Mouse (Mus musculus) liver, embryonic 11.5 days (tissue): Measurements from ENCODE around the gene Sorl1. TPM values are rescaled to one million over a fixed set of nuclear protein-coding genes. Genes with fewer than 3 reads are reported as not detected.

Experiments
- ATAC-seq: fragments of 200-750 bp; cut with Nextera tagmentation; replicated peaks from 2 replicates; pipeline ENCODE4 v1.8.0; 2017; ENCODE audit warnings: moderate number of reproducible peaks, mild to moderate bottlenecking, moderate TSS enrichment, moderate library complexity; ENCODE audit not compliant: low FRiP score
- DNase-seq: peaks from one replicate; pipeline ENCODE4 v3.0.0-alpha.2; 2017; ENCODE audit warnings: low spot score
- H3K27ac ChIP-seq: fragments of 300-500 bp; sonication (generic); 2 replicates; pipeline ENCODE4 v1.5.1; 2014; ENCODE audit warnings: mild to moderate bottlenecking, low read depth, low read length, control low read depth
- H3K27me3 ChIP-seq: fragments of 300-500 bp; sonication (generic); replicated peaks from 2 replicates; pipeline ENCODE4 v1.6.1; 2014; ENCODE audit warnings: low read length, mixed read lengths; ENCODE audit not compliant: control insufficient read depth, insufficient read depth
- H3K36me3 ChIP-seq: fragments of 300-500 bp; sonication (generic); 2 replicates; pipeline ENCODE4 v1.6.1; 2014; ENCODE audit warnings: mild to moderate bottlenecking, low read length, moderate library complexity, mixed read lengths; ENCODE audit not compliant: control insufficient read depth, insufficient read depth
- H3K4me1 ChIP-seq: fragments of 300-500 bp; sonication (generic); replicated peaks from 2 replicates; pipeline ENCODE4 v1.6.1; 2014; ENCODE audit warnings: low read length, mixed read lengths; ENCODE audit not compliant: control insufficient read depth, insufficient read depth
- H3K4me2 ChIP-seq: fragments of 300-500 bp; sonication (generic); 2 replicates; pipeline ENCODE4 v1.6.1; 2014; ENCODE audit warnings: mild to moderate bottlenecking, control low read depth, moderate library complexity
- H3K4me3 ChIP-seq: fragments of 300-500 bp; sonication (generic); 2 replicates; pipeline ENCODE4 v1.5.1; 2014; ENCODE audit warnings: low read depth, low read length, control low read depth
- H3K9ac ChIP-seq: fragments of 300-500 bp; sonication (generic); 2 replicates; pipeline ENCODE4 v1.6.1; 2014; ENCODE audit warnings: low read depth, low read length, control low read depth
- H3K9me3 ChIP-seq: fragments of 300-500 bp; sonication (generic); 2 replicates; pipeline ENCODE4 v1.6.1; 2016; ENCODE audit warnings: low read length, inconsistent platforms, mixed read lengths; ENCODE audit not compliant: control insufficient read depth
- WGBS: fragments of 180-500 bp; shearing (Covaris S2); extraction: QIAGEN DNeasy Blood & Tissue Kit; methylation state at CpG from one replicate; pipeline ENCODE4 v1.1.7; 2014; 5-methylcytosine and 5-hydroxymethylcytosine counted together
- polyA plus RNA-seq: library from polyadenylated mRNA; unstranded; fragments of >200 nt; fragmentation: Nextera tagmentation; extraction: Ambion mirVana; gene quantifications from 2 replicates; pipeline ENCODE4 v1.2.1, GENCODE M21; 2014

Gene Sorl1
- polyA plus RNA-seq, 1 experiment from 2014 or later = 1.8 TPM

GRCm38 (mm10) chr9:41936598-41936997 is 187.5 kb downstream of the Sorl1 start:
- Histone ChIP-seq H3K4me3 (no peak overlapping the region), H3K9ac (no peak overlapping the region), H3K4me1 (peaks cover 3% of the 10 kb centered on the region; the same call in 1 of the 2 replicates), H3K4me2 (no peak overlapping the region), H3K27me3 (peaks cover 6% of the 10 kb centered on the region), H3K36me3 (no peaks in the 10 kb centered on the region), H3K9me3 (no peaks in the 10 kb centered on the region), H3K27ac (no peak overlapping the region)
- DNase-seq = peak; percentile 9
- WGBS = 28% methylated on average over 1 of the region's 1 CpGs
- ATAC-seq = no peak

GRCm38 (mm10) chr9:41935979-41936378 is 188.1 kb downstream of the Sorl1 start:
- Histone ChIP-seq H3K4me3 (peak overlapping the region; percentile 34), H3K9me3 (no peaks in the 10 kb centered on the region), H3K4me2 (peak overlapping the region; percentile 62), H3K27me3 (peaks cover 6% of the 10 kb centered on the region), H3K9ac (no peak overlapping the region), H3K27ac (peak overlapping the region; percentile 66; the same call in 1 of the 2 replicates), H3K4me1 (peaks cover 3% of the 10 kb centered on the region; the same call in 1 of the 2 replicates), H3K36me3 (no peaks in the 10 kb centered on the region)
- ATAC-seq = no peak
- 3% methylated on average over 10 of the region's 10 CpGs for WGBS
- DNase-seq = no peak

- WGBS = 3% methylated on average over 21 of the region's 21 CpGs
Observed at GRCm38 (mm10) chr9:41935373-41935971, 188.6 kb downstream of the Sorl1 start.

GRCm38 (mm10) chr9:41934848-41935372 is 189.2 kb downstream of the Sorl1 start:
- WGBS = 21% methylated on average over 10 of the region's 10 CpGs
- Histone ChIP-seq H3K27me3 (peaks cover 6% of the 10 kb centered on the region), H3K9ac (peak overlapping the region; percentile 30; the same call in 1 of the 2 replicates), H3K4me1 (peaks cover 3% of the 10 kb centered on the region; the same call in 1 of the 2 replicates), H3K9me3 (no peaks in the 10 kb centered on the region), H3K4me3 (no peak overlapping the region), H3K36me3 (no peaks in the 10 kb centered on the region), H3K27ac (peak overlapping the region; percentile 66), H3K4me2 (peak overlapping the region; percentile 62)
- peak; percentile 26 for DNase-seq
- no peak for ATAC-seq

More at GRCm38 (mm10) chr9:41935373-41935971, 188.6 kb downstream of the Sorl1 start:
- peak overlapping the region; percentile 34 for H3K4me3 ChIP-seq
- H3K36me3 ChIP-seq = no peaks in the 10 kb centered on the region
- no peaks in the 10 kb centered on the region for H3K9me3 ChIP-seq
- H3K27ac ChIP-seq = peak overlapping the region; percentile 66
- peak; percentile 64 for DNase-seq
- peaks cover 3% of the 10 kb centered on the region; the same call in 1 of the 2 replicates for H3K4me1 ChIP-seq
- H3K9ac ChIP-seq = peak overlapping the region; percentile 30; the same call in 1 of the 2 replicates
- peak overlapping the region; percentile 62 for H3K4me2 ChIP-seq
- H3K27me3 ChIP-seq = peaks cover 6% of the 10 kb centered on the region
- ATAC-seq = no peak

- no peak for ATAC-seq
- Histone ChIP-seq H3K27me3 (no peaks in the 10 kb centered on the region; the same call in 1 of the 2 replicates), H3K27ac (no peak overlapping the region), H3K4me2 (no peak overlapping the region), H3K4me3 (no peak overlapping the region), H3K9me3 (no peaks in the 10 kb centered on the region), H3K9ac (no peak overlapping the region), H3K4me1 (peaks cover 2% of the 10 kb centered on the region; the same call in 1 of the 2 replicates), H3K36me3 (no peaks in the 10 kb centered on the region)
- 62% methylated on average over 5 of the region's 5 CpGs for WGBS
- no peak for DNase-seq
Observed at GRCm38 (mm10) chr9:41929986-41930385, 194.1 kb downstream of the Sorl1 start.

- H3K4me2 ChIP-seq = no peak overlapping the region
Observed at GRCm38 (mm10) chr9:41925721-41926120, 198.4 kb downstream of the Sorl1 start.

GRCm38 (mm10) chr9:41924140-41924539 is 200.0 kb downstream of the Sorl1 start:
- no peaks in the 10 kb centered on the region for H3K4me1 ChIP-seq
- no peaks in the 10 kb centered on the region for H3K9me3 ChIP-seq
- DNase-seq = no peak
- no peaks in the 10 kb centered on the region for H3K27me3 ChIP-seq
- WGBS = 43% methylated on average over 2 of the region's 2 CpGs
- ATAC-seq = no peak
- no peaks in the 10 kb centered on the region for H3K36me3 ChIP-seq
- H3K4me2 ChIP-seq = no peak overlapping the region
- H3K4me3 ChIP-seq = no peak overlapping the region
- 0 out of 2 replicates have a peak overlapping the region, but pooled peaks have one; percentile 34 for H3K27ac ChIP-seq
- no peak overlapping the region for H3K9ac ChIP-seq

More at GRCm38 (mm10) chr9:41925721-41926120, 198.4 kb downstream of the Sorl1 start:
- DNase-seq (no peak), ATAC-seq (no peak)
- Histone ChIP-seq H3K27ac (no peak overlapping the region), H3K4me1 (no peaks in the 10 kb centered on the region), H3K4me3 (no peak overlapping the region), H3K36me3 (no peaks in the 10 kb centered on the region), H3K9me3 (no peaks in the 10 kb centered on the region), H3K27me3 (no peaks in the 10 kb centered on the region), H3K9ac (no peak overlapping the region)
- 62% methylated on average over 4 of the region's 4 CpGs for WGBS

GRCm38 (mm10) chr9:41922416-41922815 is 201.7 kb downstream of the Sorl1 start:
- Histone ChIP-seq H3K9ac (no peak overlapping the region), H3K4me2 (no peak overlapping the region), H3K4me1 (no peaks in the 10 kb centered on the region), H3K4me3 (no peak overlapping the region), H3K27ac (no peak overlapping the region), H3K9me3 (no peaks in the 10 kb centered on the region), H3K36me3 (no peaks in the 10 kb centered on the region), H3K27me3 (no peaks in the 10 kb centered on the region)
- no peak for DNase-seq
- no peak for ATAC-seq
- 81% methylated on average over 6 of the region's 6 CpGs for WGBS
